Mouse (Mus musculus) kidney, adult 2 months (tissue): Measurements from ENCODE around the gene Agbl4. TPM values are rescaled to one million over a fixed set of nuclear protein-coding genes. Genes with fewer than 3 reads are reported as not detected.

Source experiments
- DNase-seq: peaks from one replicate; pipeline ENCODE4 v3.0.0; 2021
- H3K27ac ChIP-seq: fragments of 200-500 bp; 2 replicates; pipeline ENCODE4 v1.5.1; 2012; ENCODE audit warnings: low read depth, low read length, control low read depth, inconsistent platforms; ENCODE audit not compliant: insufficient read depth
- H3K27me3 ChIP-seq: fragments of 200-500 bp; replicated peaks from 2 replicates; pipeline ENCODE4 v1.6.1; 2012; ENCODE audit warnings: mild to moderate bottlenecking, moderate library complexity, low read length, inconsistent platforms; ENCODE audit not compliant: control insufficient read depth, insufficient read depth
- H3K36me3 ChIP-seq: fragments of 200-500 bp; 2 replicates; pipeline ENCODE4 v1.6.1; 2012; ENCODE audit warnings: mild to moderate bottlenecking, moderate library complexity, low read length, inconsistent platforms; ENCODE audit not compliant: control insufficient read depth, insufficient read depth
- H3K4me1 ChIP-seq: fragments of 200-500 bp; 2 replicates; pipeline ENCODE4 v1.6.1; 2011; ENCODE audit warnings: low read length; ENCODE audit not compliant: control insufficient read depth, insufficient read depth
- H3K4me3 ChIP-seq: fragments of 200-500 bp; 2 replicates; pipeline ENCODE4 v1.5.1; 2011; ENCODE audit warnings: mild to moderate bottlenecking, low read depth, low read length, control low read depth; ENCODE audit not compliant: insufficient read depth
- CTCF ChIP-seq: fragments of 200-500 bp; conservative IDR thresholded peaks from 2 replicates; pipeline ENCODE4 v1.5.1; 2011; ENCODE audit warnings: low read depth, mild to moderate bottlenecking, control low read depth, low read length, moderate library complexity, mixed read lengths; ENCODE audit not compliant: insufficient read depth, insufficient read length
- POLR2A ChIP-seq: fragments of 200-500 bp; IDR thresholded peaks from one replicate; pipeline ENCODE4 v1.6.1; 2011; ENCODE audit warnings: low read depth, low read length, control low read depth
- WGBS: fragments of 180-500 bp; shearing (Covaris S2); methylation state at CpG from one replicate; pipeline ENCODE4 v1.1.7; 2018; 5-methylcytosine and 5-hydroxymethylcytosine counted together
- polyA plus RNA-seq: library from polyadenylated mRNA; depleted of rRNA; stranded (reverse); fragments of >200 nt; gene quantifications from 2 replicates; pipeline ENCODE4 v1.2.3, GENCODE M21; 2012

The Agbl4 gene
- polyA plus RNA-seq, 1 experiment: 0.16 TPM

DNA sequence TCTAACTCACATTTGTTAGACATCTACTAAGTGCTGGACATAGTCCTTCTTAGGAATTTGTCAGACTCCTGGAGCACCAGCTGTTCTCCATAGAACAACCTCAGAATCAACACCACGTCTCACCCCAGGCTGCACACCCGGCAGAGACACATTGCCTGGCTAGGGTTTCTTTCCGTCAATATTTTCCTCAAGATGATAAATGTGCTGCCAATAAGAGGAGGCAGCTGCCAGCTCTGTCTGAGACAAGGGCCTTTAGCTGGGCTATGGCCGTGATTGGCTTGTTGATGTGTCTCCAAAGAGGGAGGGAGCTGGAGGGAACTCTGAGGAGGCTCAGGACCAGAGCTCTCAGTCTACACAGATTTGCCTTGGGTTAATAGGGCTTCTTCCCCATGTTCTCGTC lies 1227.5 kb downstream of the Agbl4 start:
- 64% methylated on average over 5 of the region's 5 CpGs for WGBS
- Histone ChIP-seq H3K4me3 (no peak overlapping the region), H3K27ac (no peak overlapping the region), H3K4me1 (no peaks in the 10 kb centered on the region), H3K27me3 (no peaks in the 10 kb centered on the region), H3K36me3 (no peaks in the 10 kb centered on the region)
- TF ChIP-seq CTCF (no peak), POLR2A (no peak)
- no peak for DNase-seq

GRCm38 (mm10) chr4:111626118-111626830 lies 1228.8 kb downstream of the Agbl4 start:
- Histone ChIP-seq H3K27ac (no peak overlapping the region), H3K4me1 (no peaks in the 10 kb centered on the region), H3K27me3 (no peaks in the 10 kb centered on the region), H3K36me3 (no peaks in the 10 kb centered on the region), H3K4me3 (no peak overlapping the region)
- TF ChIP-seq CTCF (peak; percentile 80), POLR2A (no peak)
- WGBS: 37% methylated on average over 8 of the region's 8 CpGs
- peak; percentile 46 for DNase-seq

GRCm38 (mm10) chr4:111632615-111633014 lies 1235.2 kb downstream of the Agbl4 start:
- Histone ChIP-seq H3K4me3 (no peak overlapping the region), H3K36me3 (no peaks in the 10 kb centered on the region), H3K27me3 (no peaks in the 10 kb centered on the region), H3K27ac (no peak overlapping the region), H3K4me1 (no peaks in the 10 kb centered on the region)
- 94% methylated on average over 1 of the region's 1 CpGs for WGBS
- no peak for DNase-seq
- no peak for TF ChIP-seq POLR2A
- TF ChIP-seq CTCF: no peak

DNA sequence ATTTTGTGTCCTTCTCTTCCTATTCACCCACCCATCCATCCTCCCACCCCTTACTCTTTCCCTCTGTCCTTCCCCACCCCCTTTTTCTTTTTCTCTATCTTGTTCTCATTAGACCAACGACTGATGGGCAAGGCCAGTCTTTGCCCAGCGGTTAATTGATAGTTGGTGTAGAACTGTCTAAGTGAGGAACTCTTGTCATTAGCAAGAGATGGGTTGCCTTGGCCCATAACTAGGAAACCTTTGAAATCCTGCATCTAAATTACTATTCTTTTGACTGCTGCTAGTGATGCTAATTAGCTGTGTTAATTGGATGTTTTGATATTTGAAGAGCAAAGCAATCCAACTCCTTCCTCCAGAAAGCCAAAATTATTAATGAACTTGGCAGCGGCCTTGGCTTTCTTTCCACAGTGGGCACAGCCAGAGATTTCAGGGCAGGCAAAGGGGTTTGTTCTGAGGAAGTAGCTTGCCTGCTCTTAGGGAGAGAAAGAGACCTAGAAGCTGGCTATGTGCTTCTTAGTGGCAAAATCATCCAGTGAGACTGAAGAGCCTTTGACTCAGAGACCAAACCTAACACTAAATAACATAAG lies 1238.2 kb downstream of the Agbl4 start:
- no peak for DNase-seq
- 85% methylated on average over 3 of the region's 3 CpGs for WGBS
- Histone ChIP-seq H3K4me3 (no peak overlapping the region), H3K4me1 (no peaks in the 10 kb centered on the region), H3K27me3 (no peaks in the 10 kb centered on the region), H3K27ac (no peak overlapping the region), H3K36me3 (no peaks in the 10 kb centered on the region)
- no peak for TF ChIP-seq CTCF
- no peak for TF ChIP-seq POLR2A

- Histone ChIP-seq H3K4me3 (no peak overlapping the region), H3K27ac (no peak overlapping the region), H3K27me3 (no peaks in the 10 kb centered on the region), H3K4me1 (no peaks in the 10 kb centered on the region), H3K36me3 (no peaks in the 10 kb centered on the region)
- TF ChIP-seq POLR2A (no peak), CTCF (no peak)
- no peak for DNase-seq
- WGBS: 86% methylated on average over 5 of the region's 5 CpGs
Measured at GRCm38 (mm10) chr4:111638948-111639708, 1241.7 kb downstream of the Agbl4 start.

DNA sequence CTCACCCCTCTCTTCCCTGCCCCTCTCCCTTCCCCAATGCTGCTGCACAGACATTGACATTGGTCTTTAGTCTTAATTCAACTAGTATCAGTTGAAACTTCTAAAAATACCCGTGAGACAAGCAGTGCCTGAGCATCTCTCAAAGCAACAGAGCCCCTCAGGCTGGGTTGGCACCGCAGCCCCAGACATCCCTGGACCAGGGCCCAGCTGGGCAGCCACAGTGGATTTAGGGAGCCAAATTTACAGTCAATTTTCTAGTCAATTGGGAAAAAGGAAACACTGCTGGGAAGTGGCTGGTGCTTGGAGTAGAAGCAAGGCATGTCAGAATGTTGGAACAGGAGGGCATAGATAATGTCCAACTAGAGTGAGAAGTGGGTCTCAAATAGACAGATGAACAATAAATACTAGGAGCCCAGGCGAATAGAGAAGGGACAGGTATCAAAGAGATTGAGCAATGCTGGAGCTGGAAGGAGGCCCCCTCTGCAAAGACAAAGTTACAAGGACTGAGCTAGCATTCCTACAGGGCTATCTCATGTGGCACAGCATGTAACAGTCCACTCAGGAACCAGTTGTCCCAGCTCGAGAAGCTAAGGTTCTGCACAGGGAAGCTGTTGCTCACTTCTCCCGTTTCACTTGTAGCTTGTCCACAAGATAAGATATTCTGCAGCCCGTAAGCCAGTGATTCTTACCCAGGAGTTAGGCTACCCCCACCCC lies 1247.8 kb downstream of the Agbl4 start:
- Histone ChIP-seq H3K36me3 (no peaks in the 10 kb centered on the region), H3K4me3 (no peak overlapping the region), H3K4me1 (no peaks in the 10 kb centered on the region), H3K27ac (no peak overlapping the region), H3K27me3 (no peaks in the 10 kb centered on the region)
- WGBS: 64% methylated on average over 6 of the region's 6 CpGs
- no peak for TF ChIP-seq CTCF
- TF ChIP-seq POLR2A: no peak
- DNase-seq: no peak
